ENCODE assay signal across 8 mouse cellular contexts in the genomic region with DNA sequence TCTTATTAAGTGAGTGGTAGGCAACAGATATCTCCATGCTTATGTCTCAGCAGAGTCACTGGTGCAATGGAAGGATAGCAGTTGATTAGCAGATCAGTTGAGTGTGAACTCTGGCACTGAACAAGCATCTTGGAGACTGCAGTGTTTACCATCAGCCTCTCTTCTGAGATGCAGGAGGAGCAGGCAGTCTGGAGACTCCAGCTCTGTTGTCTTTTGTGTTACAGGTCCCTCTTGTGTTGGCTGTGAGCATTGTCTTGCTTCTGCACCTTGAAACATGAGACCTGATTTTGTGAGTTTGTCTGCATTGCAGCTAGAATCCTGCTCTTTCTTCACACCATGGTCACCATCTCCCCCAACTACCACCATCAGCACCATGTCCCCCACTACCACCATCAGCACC. TPM values are rescaled to one million over a fixed set of nuclear protein-coding genes. Genes with fewer than 3 reads are reported as not detected.
A peak's percentile ranks its signal among the peaks of the same experiment; 100 is the strongest.
DNase-seq lines count a peak whose midpoint lies in the region; ATAC-seq and TF ChIP-seq lines count a peak whose summit lies in the region.

No protein-coding gene starts in this region.

- H3K36me3 ChIP-seq in splenic B cell, adult 2 months (ENCODE audit: control insufficient read depth, insufficient read depth, low read length, poor library complexity, severe bottlenecking), result no peaks in the 10 kb centered on the region

- DNase-seq in ovary, adult 18-20 months (ENCODE audit: low spot score), result peak; percentile 23
- DNase-seq in ovary, postnatal 10 days (ENCODE audit: low spot score), result no peak
- DNase-seq in brain, embryonic 14.5 days (ENCODE audit: low read depth), result peak; percentile 88
- DNase-seq in frontal cortex, adult 2 months (ENCODE audit: extremely low spot score in 1 of 2, low spot score in 1 of 2), result peak; percentile 32 to 81
- peak; percentile 52 to 81 for DNase-seq in layer of hippocampus, adult 18-20 months (ENCODE audit: low spot score in 2 of 2)
- peak; percentile 71 for DNase-seq in splenic B cell, adult 2 months (ENCODE audit: low read depth, low spot score)
- DNase-seq in gastrocnemius, adult 18-20 months (ENCODE audit: low spot score), result no peak

- peak; percentile 84 for ATAC-seq in megakaryocyte, adult 5-6 weeks (ENCODE audit: poor library complexity, severe bottlenecking)

- TF ChIP-seq POLR2A in brain, embryonic 14.5 days (IDR thresholded peaks at IDR 0.05; ENCODE audit: borderline replicate concordance, extremely low read depth, insufficient read depth, insufficient read length, poor library complexity, severe bottlenecking), result no peak

- TF ChIP-seq CTCF in brain, embryonic 14.5 days (IDR thresholded peaks at IDR 0.05; ENCODE audit: borderline replicate concordance, extremely low read depth, insufficient read depth, insufficient read length), result peak; percentile 72; the same call in 1 of the 2 replicates

- H3K27me3 ChIP-seq in splenic B cell, adult 2 months (ENCODE audit: control insufficient read depth, insufficient read depth, low read length, poor library complexity, severe bottlenecking), result no peaks in the 10 kb centered on the region

RNA-seq across cellular contexts. Expression of a gene that starts 21.1 kb away (rescaled TPM):
- 13.1 and 16.3 TPM in 2 replicates for polyA plus RNA-seq in brain, embryonic 14.5 days (2012; rRNA removed)
- polyA plus RNA-seq in frontal cortex, adult 2 months (2012; rRNA removed), result 18.6 and 19.1 TPM in 2 replicates
- 10 to 100 TPM; 27.6 to 28.4 TPM for total RNA-seq in layer of hippocampus, adult 18-20 months (2021)
- 21.6 and 26.5 TPM in 2 replicates for total RNA-seq in megakaryocyte, adult 5-6 weeks (2015)
- 14.8 and 15.1 TPM in 2 replicates for total RNA-seq in megakaryocyte, adult 5-6 weeks (2017)
- total RNA-seq in gastrocnemius, adult 18-20 months (2021), result under 1 TPM; 0.25 to 0.69 TPM

Comparison
In these comparisons a context has a peak if more than half of its experiments do, and no peak if none do; other contexts are left out.
1. DNase-seq: peak in ovary, adult 18-20 months (single experiment), brain, embryonic 14.5 days (single experiment), frontal cortex, adult 2 months (2 of 2), layer of hippocampus, adult 18-20 months (2 of 2) and splenic B cell, adult 2 months (single experiment); none in ovary, postnatal 10 days (single experiment) and gastrocnemius, adult 18-20 months (single experiment).
2. RNA of a gene that starts 21.1 kb away (total RNA-seq): 27.6 to 28.4 TPM in layer of hippocampus, adult 18-20 months and 14.8 to 26.5 TPM in megakaryocyte, adult 5-6 weeks; 0.25 to 0.69 TPM in gastrocnemius, adult 18-20 months; every median in the first group is over 4 times any median in the second.